Mouse (Mus musculus): Measurements from ENCODE around the gene Snx29. TPM values are rescaled to one million over a fixed set of nuclear protein-coding genes. Genes with fewer than 3 reads are reported as not detected.
A peak's percentile ranks its signal among the peaks of the same experiment; 100 is the strongest.
"Not testable (repeated sequence)": the region's sequence is repeated elsewhere in the genome, so short reads cannot be mapped to it uniquely, and the experiment has no call there.

Snx29 gene
- polyA plus RNA-seq, 1 experiment from 2014 or later = 14.9 TPM

GRCm38 (mm10) chr16:11316748-11317147 is 6.0 kb upstream of the Snx29 start:
- Histone ChIP-seq H3K4me3 (no peak overlapping the region), H3K27ac (no peak overlapping the region), H3K36me3 (no peaks in the 10 kb centered on the region), H3K4me1 (replicated peaks) (0 out of 2 replicates have a peak, but pooled peaks cover 3% of the 10 kb centered on the region), H3K27me3 (ENCODE audit: insufficient read depth, poor library complexity, severe bottlenecking) (no peaks in the 10 kb centered on the region), H3K9me3 (no peaks in the 10 kb centered on the region)
- WGBS = 71% methylated on average over 5 of the region's 5 CpGs
- DNase-seq (ENCODE audit: low spot score) = no peak

DNA sequence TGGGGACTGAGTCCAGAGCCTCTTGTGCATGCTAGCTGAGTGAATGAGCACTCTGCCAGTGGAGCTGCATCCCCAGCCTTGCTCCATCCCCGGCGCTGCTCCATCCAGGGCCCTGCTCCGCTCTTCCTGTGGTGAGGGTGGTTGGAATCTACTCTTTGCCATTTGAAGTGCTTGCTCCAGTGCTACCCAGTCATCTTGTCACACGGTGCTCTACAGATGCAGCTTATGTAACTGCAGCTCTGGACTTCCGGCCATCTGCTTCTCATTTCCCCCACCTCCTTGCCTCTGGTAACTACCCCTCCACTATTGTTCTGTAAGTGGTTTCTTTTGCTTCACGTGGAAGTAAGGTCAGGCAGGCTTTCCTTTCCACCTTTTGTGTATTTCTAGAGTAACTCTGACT is 5.4 kb upstream of the Snx29 start:
- 65% methylated on average over 6 of the region's 6 CpGs for WGBS
- no peaks in the 10 kb centered on the region for H3K9me3 ChIP-seq
- no peak overlapping the region for H3K4me3 ChIP-seq
- H3K27ac ChIP-seq = no peak overlapping the region
- no peaks in the 10 kb centered on the region for H3K36me3 ChIP-seq
- peak; percentile 22 for DNase-seq (ENCODE audit: low spot score)
- no peaks in the 10 kb centered on the region for H3K27me3 ChIP-seq (ENCODE audit: insufficient read depth, poor library complexity, severe bottlenecking)
- peaks cover 8% of the 10 kb centered on the region; the same call in 1 of the 2 replicates for H3K4me1 ChIP-seq (replicated peaks)

DNA sequence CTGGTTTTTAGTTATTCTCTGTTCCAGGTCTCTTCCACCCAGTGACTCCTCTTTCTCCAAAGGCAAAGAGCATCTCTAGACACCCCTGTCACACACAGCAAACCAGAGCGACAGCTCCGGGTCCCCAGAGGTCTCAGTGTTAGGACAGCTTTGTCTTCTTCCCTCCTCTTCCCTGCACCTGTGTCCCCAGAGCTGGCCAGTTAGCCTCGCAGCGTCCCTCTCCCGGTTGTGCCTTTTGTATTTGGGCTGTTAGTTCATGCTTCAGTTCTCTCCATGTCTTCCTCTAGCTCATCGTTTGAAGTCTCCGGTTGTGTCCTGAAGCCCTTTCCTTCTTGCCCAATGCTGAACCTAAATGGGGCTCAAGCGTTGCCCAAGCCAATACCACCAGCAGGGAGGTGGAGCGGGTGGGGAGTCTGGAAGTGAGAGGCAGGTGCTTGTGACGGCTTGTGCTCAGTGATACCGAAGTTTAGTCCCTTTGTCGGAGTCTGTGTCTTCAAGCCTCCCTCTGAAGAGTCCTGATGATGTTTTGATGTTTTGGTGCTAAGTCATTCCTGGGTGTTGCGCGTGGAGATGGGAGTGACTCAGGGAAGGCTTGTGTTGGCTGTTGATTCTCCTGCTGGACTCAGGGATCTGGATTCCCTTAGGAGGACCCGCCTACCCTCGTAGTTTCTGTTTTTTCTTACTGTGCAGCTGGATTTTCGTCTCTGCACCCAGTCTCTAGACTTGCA is 780 bp downstream of the Snx29 start:
- 3% methylated on average over 17 of the region's 17 CpGs for WGBS
- no peak for DNase-seq (ENCODE audit: low spot score)

GRCm38 (mm10) chr16:11330081-11330800 is 7.5 kb downstream of the Snx29 start:
- no peaks in the 10 kb centered on the region for H3K36me3 ChIP-seq
- no peaks in the 10 kb centered on the region for H3K27me3 ChIP-seq (ENCODE audit: insufficient read depth, poor library complexity, severe bottlenecking)
- WGBS = 87% methylated on average over 3 of the region's 3 CpGs
- H3K9me3 ChIP-seq = no peaks in the 10 kb centered on the region
- no peak overlapping the region for H3K4me3 ChIP-seq
- H3K4me1 ChIP-seq (replicated peaks) = no peaks in the 10 kb centered on the region
- H3K27ac ChIP-seq = no peak overlapping the region
- DNase-seq (ENCODE audit: low spot score) = no peak

More for the DNA sequence above, 780 bp downstream of the Snx29 start:
- Histone ChIP-seq H3K27ac (peak overlapping the region; percentile 91), H3K36me3 (no peaks in the 10 kb centered on the region), H3K27me3 (ENCODE audit: insufficient read depth, poor library complexity, severe bottlenecking) (no peaks in the 10 kb centered on the region), H3K4me1 (replicated peaks) (peaks cover 18% of the 10 kb centered on the region), H3K9me3 (no peaks in the 10 kb centered on the region), H3K4me3 (peak overlapping the region; percentile 88)

DNA sequence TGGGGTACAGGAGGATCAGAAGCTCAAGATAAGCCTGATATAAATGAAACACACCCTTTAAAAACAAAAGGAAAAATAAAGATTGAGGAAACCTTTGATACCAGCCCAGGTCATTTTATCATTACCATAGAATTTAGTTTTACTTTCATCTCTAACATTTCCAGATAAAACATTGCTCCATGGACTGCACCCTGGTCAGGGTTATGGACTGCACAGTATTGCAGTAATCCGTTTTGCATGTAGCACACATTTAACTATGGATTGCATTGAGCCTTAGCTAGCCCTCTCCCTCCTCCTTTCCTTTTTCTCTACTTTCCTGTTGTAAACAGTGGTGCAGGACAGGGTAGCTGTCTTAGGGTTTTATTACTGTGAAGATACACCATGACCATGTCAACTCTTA is 8.3 kb downstream of the Snx29 start:
- Histone ChIP-seq H3K4me1 (replicated peaks) (no peaks in the 10 kb centered on the region), H3K36me3 (no peaks in the 10 kb centered on the region), H3K4me3 (no peak overlapping the region), H3K9me3 (no peaks in the 10 kb centered on the region), H3K27ac (no peak overlapping the region), H3K27me3 (ENCODE audit: insufficient read depth, poor library complexity, severe bottlenecking) (no peaks in the 10 kb centered on the region)
- DNase-seq (ENCODE audit: low spot score) = no peak
- 83% methylated on average over 1 of the region's 1 CpGs for WGBS

DNA sequence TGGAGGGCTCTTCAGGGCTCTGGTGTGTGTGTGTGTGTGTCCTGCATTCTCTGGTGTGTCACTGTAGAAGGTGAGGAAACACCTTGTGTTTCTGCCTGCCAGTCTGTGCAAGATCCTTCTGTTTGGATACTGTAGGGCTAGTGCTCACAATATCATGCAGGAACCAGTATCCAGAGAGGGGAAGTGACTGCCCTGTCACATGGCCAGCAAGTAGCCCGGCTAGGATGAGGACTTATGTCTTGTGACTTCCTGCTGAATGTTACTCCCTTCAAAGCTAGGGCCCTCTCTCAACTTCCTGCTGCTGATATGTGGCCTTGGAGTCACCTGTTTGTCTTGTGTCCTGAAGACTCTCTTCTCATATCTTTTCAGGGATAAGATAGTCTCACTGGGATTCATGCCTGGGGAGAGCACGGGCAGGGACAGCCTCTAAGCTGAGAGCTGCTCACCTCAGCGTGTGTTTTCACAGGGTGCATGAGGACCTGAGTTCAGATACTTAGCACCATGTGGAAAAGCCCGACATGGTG is 20.6 kb downstream of the Snx29 start:
- no peak for DNase-seq (ENCODE audit: low spot score)
- no peaks in the 10 kb centered on the region for H3K9me3 ChIP-seq
- H3K27me3 ChIP-seq (ENCODE audit: insufficient read depth, poor library complexity, severe bottlenecking) = no peaks in the 10 kb centered on the region
- H3K4me3 ChIP-seq = no peak overlapping the region
- H3K4me1 ChIP-seq (replicated peaks) = 0 out of 2 replicates have a peak, but pooled peaks cover 4% of the 10 kb centered on the region
- H3K27ac ChIP-seq = no peak overlapping the region
- H3K36me3 ChIP-seq = no peaks in the 10 kb centered on the region
- WGBS = 87% methylated on average over 4 of the region's 4 CpGs

- peaks cover 14% of the 10 kb centered on the region for H3K36me3 ChIP-seq
- H3K4me3 ChIP-seq = no peak overlapping the region
- WGBS = 80% methylated on average over 7 of the region's 7 CpGs
- H3K9me3 ChIP-seq = no peaks in the 10 kb centered on the region
- H3K27ac ChIP-seq = no peak overlapping the region
- H3K27me3 ChIP-seq (ENCODE audit: insufficient read depth, poor library complexity, severe bottlenecking) = no peaks in the 10 kb centered on the region
- H3K4me1 ChIP-seq (replicated peaks) = no peaks in the 10 kb centered on the region
- DNase-seq (ENCODE audit: low spot score) = no peak
These were observed 29.2 kb downstream of the Snx29 start for GRCm38 (mm10) chr16:11351903-11352302.

GRCm38 (mm10) chr16:11359173-11359572 is 36.5 kb downstream of the Snx29 start:
- H3K27me3 ChIP-seq (ENCODE audit: insufficient read depth, poor library complexity, severe bottlenecking) = no peaks in the 10 kb centered on the region
- H3K4me3 ChIP-seq = no peak overlapping the region
- no peaks in the 10 kb centered on the region for H3K36me3 ChIP-seq
- peaks cover 6% of the 10 kb centered on the region for H3K4me1 ChIP-seq (replicated peaks)
- WGBS = 80% methylated on average over 5 of the region's 5 CpGs
- H3K9me3 ChIP-seq = no peaks in the 10 kb centered on the region
- no peak overlapping the region for H3K27ac ChIP-seq
- DNase-seq (ENCODE audit: low spot score) = no peak

GRCm38 (mm10) chr16:11359919-11360318 is 37.2 kb downstream of the Snx29 start:
- Histone ChIP-seq H3K27ac (no peak overlapping the region), H3K4me1 (replicated peaks) (peaks cover 6% of the 10 kb centered on the region), H3K9me3 (no peaks in the 10 kb centered on the region), H3K36me3 (no peaks in the 10 kb centered on the region), H3K27me3 (ENCODE audit: insufficient read depth, poor library complexity, severe bottlenecking) (no peaks in the 10 kb centered on the region), H3K4me3 (no peak overlapping the region)
- WGBS = 16% methylated on average over 10 of the region's 10 CpGs
- DNase-seq (ENCODE audit: low spot score) = no peak

DNA sequence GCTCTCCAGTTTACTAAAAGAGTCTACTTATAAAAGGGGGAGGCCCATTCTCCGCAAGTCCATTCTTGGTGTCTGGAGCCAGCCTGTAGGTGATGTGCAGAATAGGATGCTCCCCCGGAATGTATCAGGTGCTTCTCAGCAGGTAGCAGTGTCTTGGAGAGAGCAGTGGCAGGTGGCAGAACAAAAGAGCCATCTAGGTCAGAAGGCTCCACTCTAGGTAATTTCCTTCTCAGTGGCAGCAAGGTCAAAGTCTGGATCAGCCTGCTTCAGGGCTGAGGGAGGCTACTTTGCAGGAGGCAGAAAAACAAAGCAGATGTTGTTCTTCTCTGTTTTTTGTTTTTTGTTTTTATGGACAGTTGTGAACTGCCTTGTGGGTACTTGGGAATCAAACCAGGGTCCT is 37.9 kb downstream of the Snx29 start:
- H3K36me3 ChIP-seq; H3K27ac ChIP-seq; H3K4me3 ChIP-seq; DNase-seq (ENCODE audit: low spot score); H3K27me3 ChIP-seq (ENCODE audit: insufficient read depth, poor library complexity, severe bottlenecking); H3K4me1 ChIP-seq (replicated peaks); H3K9me3 ChIP-seq: not testable (repeated sequence)
- 74% methylated on average over 2 of the region's 2 CpGs for WGBS

DNA sequence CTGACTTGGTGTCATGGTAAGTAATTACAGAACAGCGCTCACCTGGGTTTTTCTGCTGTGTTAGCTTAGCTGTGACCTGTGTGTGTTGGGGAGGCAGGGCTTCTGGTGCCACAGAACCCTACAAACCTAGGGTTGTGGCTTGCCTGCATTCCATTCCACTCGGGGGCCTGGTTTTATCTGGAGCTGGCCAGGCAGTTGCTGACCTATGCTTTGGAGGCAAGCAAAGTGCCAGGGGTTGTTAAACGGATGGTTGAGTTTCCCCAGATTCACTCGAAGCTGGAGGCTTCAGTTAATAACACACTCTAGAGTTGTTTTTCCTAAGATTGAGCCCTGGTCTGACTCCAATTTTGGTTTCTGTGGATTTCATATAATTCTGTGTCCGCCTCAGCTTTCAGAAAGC is 42.9 kb downstream of the Snx29 start:
- Histone ChIP-seq H3K4me1 (replicated peaks) (peaks cover 13% of the 10 kb centered on the region), H3K9me3 (no peaks in the 10 kb centered on the region), H3K27ac (no peak overlapping the region), H3K36me3 (no peaks in the 10 kb centered on the region), H3K27me3 (ENCODE audit: insufficient read depth, poor library complexity, severe bottlenecking) (no peaks in the 10 kb centered on the region), H3K4me3 (no peak overlapping the region)
- DNase-seq (ENCODE audit: low spot score) = no peak
- WGBS = 79% methylated on average over 5 of the region's 5 CpGs

GRCm38 (mm10) chr16:11366851-11367250 is 44.1 kb downstream of the Snx29 start:
- Histone ChIP-seq H3K27ac (no peak overlapping the region), H3K4me3 (no peak overlapping the region), H3K4me1 (replicated peaks) (peaks cover 13% of the 10 kb centered on the region), H3K9me3 (no peaks in the 10 kb centered on the region), H3K36me3 (no peaks in the 10 kb centered on the region), H3K27me3 (ENCODE audit: insufficient read depth, poor library complexity, severe bottlenecking) (no peaks in the 10 kb centered on the region)
- 80% methylated on average over 1 of the region's 1 CpGs for WGBS
- no peak for DNase-seq (ENCODE audit: low spot score)

DNA sequence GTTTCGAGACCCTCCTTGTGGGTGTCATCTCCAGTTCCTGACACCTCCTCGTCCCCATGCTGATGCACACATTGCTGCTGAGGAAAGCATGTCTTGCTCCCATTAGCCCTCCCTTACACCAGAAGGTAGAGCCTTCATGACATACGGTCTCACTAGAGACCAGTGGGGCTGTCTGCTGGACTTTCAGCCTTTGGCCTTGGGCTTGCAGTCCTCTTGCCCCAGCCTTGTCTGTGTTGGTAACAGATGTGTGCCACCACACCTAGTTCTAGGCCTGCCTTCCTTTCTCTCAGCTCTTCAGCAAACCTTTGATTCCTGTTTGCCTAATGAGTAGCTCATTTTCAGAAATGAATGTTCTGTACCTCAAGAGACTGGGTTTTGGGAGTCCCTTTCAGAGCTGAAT is 45.7 kb downstream of the Snx29 start:
- Histone ChIP-seq H3K9me3 (no peaks in the 10 kb centered on the region), H3K4me3 (no peak overlapping the region), H3K27ac (no peak overlapping the region), H3K27me3 (ENCODE audit: insufficient read depth, poor library complexity, severe bottlenecking) (no peaks in the 10 kb centered on the region), H3K4me1 (replicated peaks) (peaks cover 13% of the 10 kb centered on the region), H3K36me3 (no peaks in the 10 kb centered on the region)
- DNase-seq (ENCODE audit: low spot score) = no peak
- WGBS = 86% methylated on average over 3 of the region's 3 CpGs

Measured in hindbrain, embryonic 10.5 days (tissue).